Mouse (Mus musculus) megakaryocyte, embryonic 14.5 days (primary cell): Measurements from ENCODE around the gene Oat. TPM values are rescaled to one million over a fixed set of nuclear protein-coding genes. Genes with fewer than 3 reads are reported as not detected.

Experiments used
- H3K27me3 ChIP-seq: replicated peaks from 2 replicates; pipeline ENCODE3; 2012; ENCODE audit warnings: inconsistent platforms
- H3K36me3 ChIP-seq: replicated peaks from 2 replicates; pipeline ENCODE3; 2012; ENCODE audit warnings: low read length, inconsistent platforms, mixed read lengths
- H3K4me1 ChIP-seq: 2 replicates; pipeline ENCODE4 v1.6.1; 2012; ENCODE audit warnings: inconsistent platforms
- H3K4me3 ChIP-seq: replicated peaks from 2 replicates; pipeline ENCODE3; 2012; ENCODE audit warnings: moderate library complexity, mild to moderate bottlenecking, inconsistent platforms
- H3K9me3 ChIP-seq: 2 replicates; pipeline ENCODE4 v1.6.1; 2012; ENCODE audit warnings: inconsistent platforms
- FLI1 ChIP-seq: IDR thresholded peaks from 2 replicates; pipeline ENCODE4 v1.6.1; 2012; ENCODE audit warnings: low read length, inconsistent platforms, mixed read lengths
- GATA1 ChIP-seq: IDR thresholded peaks from 3 replicates; pipeline ENCODE4 v1.6.1; 2012; ENCODE audit warnings: mixed read lengths, low read length, inconsistent platforms, borderline replicate concordance
- polyA plus RNA-seq: library from polyadenylated mRNA; stranded (reverse); fragments of >175 nt; gene quantifications from 2 replicates; pipeline ENCODE4 v1.2.3, GENCODE M21; 2012; ENCODE audit warnings: low replicate concordance; ENCODE audit not compliant: insufficient read depth

Oat gene
- polyA plus RNA-seq, 1 experiment: 0.77 TPM

DNA sequence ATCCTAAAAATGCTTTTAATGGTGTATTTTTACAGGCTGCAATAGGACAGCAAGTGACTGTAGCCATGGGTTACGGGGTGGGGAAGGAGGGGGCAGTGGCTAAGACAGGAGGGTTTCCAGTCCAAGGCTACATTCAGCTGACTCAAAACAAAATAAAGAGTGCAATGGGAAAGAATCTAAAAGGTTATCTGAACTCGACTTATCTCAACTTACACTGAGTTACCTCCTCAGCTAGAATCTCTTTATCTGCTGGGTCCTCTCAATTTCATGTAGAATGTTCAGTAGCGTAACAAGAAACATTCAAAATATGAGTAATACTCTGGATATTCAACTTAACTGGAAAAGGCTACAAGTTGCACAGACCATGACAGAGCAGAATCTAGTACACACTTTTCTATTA, 3.5 kb downstream of the Oat start:
- Histone ChIP-seq H3K4me3 (no peak overlapping the region), H3K27me3 (peaks cover under 1% of the 10 kb centered on the region), H3K4me1 (peaks cover 68% of the 10 kb centered on the region), H3K36me3 (peaks cover 28% of the 10 kb centered on the region), H3K9me3 (no peaks in the 10 kb centered on the region)
- TF ChIP-seq FLI1 (no peak), GATA1 (no peak)

DNA sequence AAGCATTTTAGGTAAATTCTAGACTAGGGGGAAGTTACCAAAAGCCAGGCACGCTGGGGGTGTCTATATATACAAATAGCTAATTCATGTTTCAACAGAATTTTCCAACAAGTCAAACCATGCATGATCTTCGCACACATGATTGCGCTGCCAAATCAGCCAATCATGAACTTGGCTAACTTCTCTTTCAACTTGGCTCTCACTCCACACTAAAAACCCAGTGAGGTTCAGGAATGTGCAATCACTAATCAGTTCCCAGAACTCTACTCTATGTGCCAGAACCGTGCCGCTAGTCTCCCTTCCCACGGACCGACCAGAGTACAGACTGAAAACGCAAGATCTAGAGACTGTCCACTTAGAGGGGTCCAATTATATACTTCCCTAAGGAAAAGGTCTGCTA, 4.7 kb downstream of the Oat start:
- no peak for TF ChIP-seq GATA1
- no peak for TF ChIP-seq FLI1
- Histone ChIP-seq H3K36me3 (peaks cover 40% of the 10 kb centered on the region), H3K4me1 (peaks cover 61% of the 10 kb centered on the region)

GRCm38 (mm10) chr7:132570071-132570470, 6.1 kb downstream of the Oat start:
- Histone ChIP-seq H3K27me3 (no peaks in the 10 kb centered on the region), H3K4me3 (peak overlapping the region; percentile 39), H3K4me1 (peaks cover 58% of the 10 kb centered on the region), H3K36me3 (peaks cover 52% of the 10 kb centered on the region), H3K9me3 (no peaks in the 10 kb centered on the region)
- no peak for TF ChIP-seq GATA1
- TF ChIP-seq FLI1: no peak

More for the DNA sequence above, 4.7 kb downstream of the Oat start:
- Histone ChIP-seq H3K4me3 (no peak overlapping the region), H3K9me3 (no peaks in the 10 kb centered on the region), H3K27me3 (no peaks in the 10 kb centered on the region)

- Histone ChIP-seq H3K27me3 (no peaks in the 10 kb centered on the region), H3K4me1 (peaks cover 54% of the 10 kb centered on the region), H3K9me3 (no peaks in the 10 kb centered on the region), H3K4me3 (no peak overlapping the region), H3K36me3 (peaks cover 64% of the 10 kb centered on the region)
- TF ChIP-seq FLI1 (no peak), GATA1 (no peak)
Measured at GRCm38 (mm10) chr7:132568817-132569216, 7.4 kb downstream of the Oat start.

GRCm38 (mm10) chr7:132565831-132566230, 10.4 kb downstream of the Oat start:
- no peaks in the 10 kb centered on the region for H3K9me3 ChIP-seq
- H3K36me3 ChIP-seq: peaks cover 94% of the 10 kb centered on the region

GRCm38 (mm10) chr7:132559138-132559766, 16.9 kb downstream of the Oat start:
- TF ChIP-seq FLI1 (no peak), GATA1 (no peak)
- Histone ChIP-seq H3K36me3 (peaks cover 84% of the 10 kb centered on the region), H3K9me3 (no peaks in the 10 kb centered on the region), H3K4me1 (peaks cover 13% of the 10 kb centered on the region), H3K4me3 (no peak overlapping the region), H3K27me3 (no peaks in the 10 kb centered on the region)

More at GRCm38 (mm10) chr7:132565831-132566230, 10.4 kb downstream of the Oat start:
- Histone ChIP-seq H3K4me3 (no peak overlapping the region), H3K27me3 (no peaks in the 10 kb centered on the region), H3K4me1 (peaks cover 29% of the 10 kb centered on the region)
- no peak for TF ChIP-seq GATA1
- no peak for TF ChIP-seq FLI1

- no peaks in the 10 kb centered on the region for H3K27me3 ChIP-seq
- H3K36me3 ChIP-seq: peaks cover 74% of the 10 kb centered on the region
- TF ChIP-seq GATA1: no peak
- TF ChIP-seq FLI1: no peak
- H3K4me3 ChIP-seq: no peak overlapping the region
- H3K4me1 ChIP-seq: peaks cover 13% of the 10 kb centered on the region
- H3K9me3 ChIP-seq: no peaks in the 10 kb centered on the region
Measured at GRCm38 (mm10) chr7:132558141-132558736, 18.0 kb downstream of the Oat start.

DNA sequence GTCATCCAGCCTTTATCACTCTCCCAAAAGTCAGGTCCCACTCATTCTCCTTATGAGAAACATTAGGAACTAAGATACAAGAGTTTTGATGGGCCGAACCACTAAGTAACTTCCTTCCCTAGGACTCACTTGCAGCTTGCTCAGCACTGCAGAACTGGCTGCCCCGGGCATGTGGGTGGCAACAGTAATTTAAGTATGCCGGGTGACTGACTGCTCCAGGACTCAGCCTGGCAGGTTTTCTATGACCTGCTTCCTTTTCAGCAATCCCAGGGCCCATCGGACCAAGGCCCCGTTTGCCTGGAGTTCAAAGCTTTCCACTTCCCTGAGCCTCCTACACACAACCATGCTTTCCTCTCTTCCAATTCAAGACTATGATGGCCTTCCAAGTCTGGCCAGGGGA, 19.6 kb downstream of the Oat start:
- Histone ChIP-seq H3K4me1 (peaks cover 17% of the 10 kb centered on the region), H3K36me3 (peaks cover 57% of the 10 kb centered on the region), H3K9me3 (no peaks in the 10 kb centered on the region), H3K4me3 (no peak overlapping the region), H3K27me3 (no peaks in the 10 kb centered on the region)
- no peak for TF ChIP-seq FLI1
- no peak for TF ChIP-seq GATA1

GRCm38 (mm10) chr7:132555911-132556310, 20.3 kb downstream of the Oat start:
- Histone ChIP-seq H3K4me1 (peaks cover 23% of the 10 kb centered on the region), H3K27me3 (no peaks in the 10 kb centered on the region), H3K4me3 (no peak overlapping the region), H3K9me3 (no peaks in the 10 kb centered on the region), H3K36me3 (peaks cover 51% of the 10 kb centered on the region)
- TF ChIP-seq GATA1 (no peak), FLI1 (no peak)

- H3K27me3 ChIP-seq: peaks cover 7% of the 10 kb centered on the region
- TF ChIP-seq FLI1: no peak
- no peak for TF ChIP-seq GATA1
- H3K4me3 ChIP-seq: no peak overlapping the region
- peaks cover 32% of the 10 kb centered on the region for H3K36me3 ChIP-seq
- H3K9me3 ChIP-seq: no peaks in the 10 kb centered on the region
- peaks cover 19% of the 10 kb centered on the region for H3K4me1 ChIP-seq
Measured at GRCm38 (mm10) chr7:132554091-132554490, 22.1 kb downstream of the Oat start.
